Mouse (Mus musculus) MEL (cell line): Measurements from ENCODE around the gene Lmo7. TPM values are rescaled to one million over a fixed set of nuclear protein-coding genes. Genes with fewer than 3 reads are reported as not detected.

Experiments
- DNase-seq: peaks from one replicate; pipeline ENCODE4 v3.0.0; 2011; ENCODE audit warnings: low read depth, low spot score
- H3K27ac ChIP-seq: 2 replicates; pipeline ENCODE4 v1.5.1; 2012; ENCODE audit warnings: low read depth, mild to moderate bottlenecking, control low read depth, low read length, moderate library complexity; ENCODE audit not compliant: control insufficient read depth
- H3K27me3 ChIP-seq, 2 experiments: fragments of 150-350 bp in 1 of 2; sonication (generic) in 1 of 2; 2 replicates each; pipeline ENCODE4 v1.6.1; 2012; ENCODE audit warnings: low read length in 2 of 2, mild to moderate bottlenecking in 2 of 2, improper control_type of control experiment in 1 of 2, moderate library complexity in 1 of 2; ENCODE audit not compliant: insufficient read depth in 2 of 2, control insufficient read depth in 1 of 2
- H3K36me3 ChIP-seq, 2 experiments: 2 replicates each; pipeline ENCODE4 v1.6.1; 2012 to 2014; ENCODE audit warnings: low read length in 2 of 2, improper control_type of control experiment in 1 of 2, inconsistent platforms in 1 of 2, mild to moderate bottlenecking in 1 of 2; ENCODE audit not compliant: insufficient read depth in 2 of 2, control insufficient read depth in 1 of 2
- H3K4me1 ChIP-seq, 2 experiments: fragments of 150-350 bp in 1 of 2; sonication (generic) in 1 of 2; 2 replicates each; pipeline ENCODE4 v1.6.1; 2012; ENCODE audit warnings: low read length in 2 of 2, improper control_type of control experiment in 1 of 2, mild to moderate bottlenecking in 1 of 2; ENCODE audit not compliant: insufficient read depth in 2 of 2, control insufficient read depth in 1 of 2
- H3K4me3 ChIP-seq, 2 experiments: fragments of 150-350 bp in 1 of 2; sonication (generic) in 1 of 2; 2 replicates each; pipeline ENCODE4 v1.5.1; 2012; ENCODE audit warnings: low read depth in 2 of 2, low read length in 2 of 2, mild to moderate bottlenecking in 2 of 2, moderate library complexity in 2 of 2, control low read depth in 1 of 2, improper control_type of control experiment in 1 of 2; ENCODE audit not compliant: control insufficient read depth in 1 of 2, insufficient read depth in 1 of 2
- H3K79me2 ChIP-seq: 2 replicates; pipeline ENCODE4 v1.6.1; 2012; ENCODE audit warnings: mild to moderate bottlenecking, low read length, moderate library complexity; ENCODE audit not compliant: control insufficient read depth, poor library complexity, insufficient read depth
- H3K9ac ChIP-seq: 2 replicates; pipeline ENCODE4 v1.6.1; 2012; ENCODE audit warnings: low read depth, mild to moderate bottlenecking, control low read depth, low read length, moderate library complexity; ENCODE audit not compliant: control insufficient read depth, poor library complexity, severe bottlenecking
- H3K9me3 ChIP-seq: fragments of 150-350 bp; sonication (generic); replicated peaks from 2 replicates; pipeline ENCODE4 v1.6.1; 2012; ENCODE audit warnings: mild to moderate bottlenecking, low read length, improper control_type of control experiment, moderate library complexity; ENCODE audit not compliant: insufficient read depth
- BHLHE40 ChIP-seq: IDR thresholded peaks from 2 replicates; pipeline ENCODE4 v1.6.1; 2012; ENCODE audit warnings: low read depth, mild to moderate bottlenecking, inconsistent platforms, low read length, improper control_type of control experiment, borderline replicate concordance
- ELF1 ChIP-seq: IDR thresholded peaks from 2 replicates; pipeline ENCODE4 v1.6.1; 2014; ENCODE audit warnings: low read depth, mild to moderate bottlenecking, inconsistent platforms, low read length, improper control_type of control experiment, moderate library complexity
- GABPA ChIP-seq: IDR thresholded peaks from 2 replicates; pipeline ENCODE4 v1.6.1; 2012; ENCODE audit warnings: low read depth, mild to moderate bottlenecking, inconsistent platforms, low read length, improper control_type of control experiment, moderate library complexity
- GATA1 ChIP-seq: IDR thresholded peaks from 2 replicates; pipeline ENCODE4 v1.6.1; 2011; ENCODE audit warnings: low read depth, low read length, improper control_type of control experiment
- HCFC1 ChIP-seq: IDR thresholded peaks from 2 replicates; pipeline ENCODE4 v1.6.1; 2012; ENCODE audit warnings: low read depth, mild to moderate bottlenecking, inconsistent platforms, low read length, improper control_type of control experiment, moderate library complexity
- KAT2A ChIP-seq: conservative IDR thresholded peaks from 2 replicates; pipeline ENCODE4 v1.6.1; 2012; ENCODE audit warnings: low read depth, low read length, improper control_type of control experiment, inconsistent platforms
- MEF2A ChIP-seq: IDR thresholded peaks from 2 replicates; pipeline ENCODE4 v1.6.1; 2014; ENCODE audit warnings: low read depth, mild to moderate bottlenecking, inconsistent platforms, low read length, improper control_type of control experiment; ENCODE audit not compliant: poor library complexity, insufficient replicate concordance, severe bottlenecking; ENCODE audit errors: extremely low read depth
- MXI1 ChIP-seq: IDR thresholded peaks from 2 replicates; pipeline ENCODE4 v1.6.1; 2011; ENCODE audit warnings: mild to moderate bottlenecking, low read depth, low read length, improper control_type of control experiment
- NELFE ChIP-seq: IDR thresholded peaks from 2 replicates; pipeline ENCODE4 v1.6.1; 2011; ENCODE audit warnings: low read depth, low read length, improper control_type of control experiment
- NRF1 ChIP-seq: IDR thresholded peaks from 2 replicates; pipeline ENCODE4 v1.6.1; 2014; ENCODE audit warnings: low read depth, mild to moderate bottlenecking, inconsistent platforms, low read length, improper control_type of control experiment, moderate library complexity; ENCODE audit not compliant: poor library complexity, insufficient read depth, severe bottlenecking
- POLR2A ChIP-seq, 2 experiments: IDR thresholded peaks; 2 replicates each; pipeline ENCODE4 v1.6.1; 2011 to 2012; ENCODE audit warnings: low read length in 2 of 2, mild to moderate bottlenecking in 2 of 2, control low read depth in 1 of 2, improper control_type of control experiment in 1 of 2, low read depth in 1 of 2, moderate library complexity in 1 of 2; ENCODE audit not compliant: control insufficient read depth in 1 of 2, insufficient read depth in 1 of 2, poor library complexity in 1 of 2
- POLR2AphosphoS2 ChIP-seq: IDR thresholded peaks from 2 replicates; pipeline ENCODE4 v1.6.1; 2011; ENCODE audit warnings: low read length, improper control_type of control experiment
- POLR2AphosphoS5 ChIP-seq: IDR thresholded peaks from 2 replicates; pipeline ENCODE4 v1.6.1; 2012; ENCODE audit warnings: low read depth, borderline replicate concordance, mild to moderate bottlenecking, inconsistent platforms, low read length, moderate library complexity, mixed read lengths
- RAD21 ChIP-seq: IDR thresholded peaks from 2 replicates; pipeline ENCODE4 v1.6.1; 2011; ENCODE audit warnings: mild to moderate bottlenecking, low read depth, low read length, improper control_type of control experiment
- SMC3 ChIP-seq: IDR thresholded peaks from 2 replicates; pipeline ENCODE4 v1.6.1; 2011; ENCODE audit warnings: low read depth, low read length, improper control_type of control experiment
- TBP ChIP-seq: IDR thresholded peaks from 2 replicates; pipeline ENCODE4 v1.8.0; 2011; ENCODE audit warnings: low read depth, low read length, improper control_type of control experiment
- TCF12 ChIP-seq: IDR thresholded peaks from 2 replicates; pipeline ENCODE4 v1.6.1; 2014; ENCODE audit warnings: low read depth, mild to moderate bottlenecking, inconsistent platforms, low read length, improper control_type of control experiment, moderate library complexity
- USF2 ChIP-seq, 2 experiments: IDR thresholded peaks; 2 replicates each; pipeline ENCODE4 v1.6.1; 2011 to 2012; ENCODE audit warnings: improper control_type of control experiment in 2 of 2, low read length in 2 of 2, borderline replicate concordance in 1 of 2, inconsistent platforms in 1 of 2, low read depth in 1 of 2, mild to moderate bottlenecking in 1 of 2; ENCODE audit not compliant: insufficient read depth in 1 of 2
- ZKSCAN1 ChIP-seq: IDR thresholded peaks from 2 replicates; pipeline ENCODE4 v1.6.1; 2012; ENCODE audit warnings: low read depth, mild to moderate bottlenecking, inconsistent platforms, low read length, improper control_type of control experiment, moderate library complexity
- ZMIZ1 ChIP-seq: IDR thresholded peaks from 2 replicates; pipeline ENCODE4 v1.6.1; 2012; ENCODE audit warnings: low read depth, mild to moderate bottlenecking, inconsistent platforms, low read length, improper control_type of control experiment, moderate library complexity
- ZNF384 ChIP-seq: IDR thresholded peaks from 2 replicates; pipeline ENCODE4 v1.6.1; 2012; ENCODE audit warnings: low read depth, mild to moderate bottlenecking, inconsistent platforms, low read length, improper control_type of control experiment
- polyA plus RNA-seq, 2 experiments: library from polyadenylated mRNA; stranded (reverse) in 1 of 2; unstranded in 1 of 2; fragments of >175 nt in 1 of 2; fragments of >200 nt in 1 of 2; gene quantifications; 2 replicates each; pipeline versions ENCODE4 v1.2.1 to v1.2.4; 2012; ENCODE audit warnings: low replicate concordance in 2 of 2, low read depth in 1 of 2; ENCODE audit not compliant: insufficient read length in 2 of 2, insufficient read depth in 1 of 2, missing spikeins in 1 of 2
- total RNA-seq: library from RNA; depleted of rRNA; stranded (reverse); fragments of 300-350 nt; gene quantifications from 2 replicates; pipeline ENCODE4 v1.2.3, GENCODE M21; 2012

Lmo7 gene
- total and polyA plus RNA-seq, 3 experiments, result not detected

- no peaks in the 10 kb centered on the region for H3K27me3 ChIP-seq
- no peaks in the 10 kb centered on the region for H3K9me3 ChIP-seq
- TF ChIP-seq POLR2AphosphoS2, result no peak
Observed at GRCm38 (mm10) chr14:101891903-101892448, 162.2 kb downstream of the Lmo7 start.

DNA sequence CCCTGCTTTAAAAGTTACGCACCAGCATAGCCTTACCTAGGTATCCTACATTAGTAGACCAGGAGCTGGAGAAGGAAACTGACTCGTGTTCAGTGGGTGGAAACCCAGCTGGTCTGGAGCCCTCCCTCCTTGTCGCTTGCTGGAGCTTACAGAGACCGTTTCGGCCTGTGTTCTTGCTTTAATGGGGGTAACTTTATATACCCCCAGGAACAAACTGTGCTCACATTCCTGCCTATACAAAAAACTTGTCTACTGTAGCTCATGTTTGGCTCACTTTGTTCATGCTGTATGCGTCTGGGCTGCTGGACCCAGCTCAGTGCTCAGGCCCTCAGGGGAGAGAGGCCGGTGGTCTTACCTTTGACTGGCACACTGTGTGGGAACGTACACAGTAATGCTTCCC, 162.7 kb downstream of the Lmo7 start:
- DNase-seq, result no peak
- TF ChIP-seq HCFC1, result no peak
- TF ChIP-seq BHLHE40, result no peak
- TF ChIP-seq ZKSCAN1, result no peak
- TF ChIP-seq MXI1, result no peak
- TF ChIP-seq TBP, result no peak
- no peak for TF ChIP-seq GATA1
- TF ChIP-seq ZMIZ1, result no peak
- no peak for TF ChIP-seq TCF12
- no peak for TF ChIP-seq SMC3
- no peaks in the 10 kb centered on the region for H3K9me3 ChIP-seq
- no peaks in the 10 kb centered on the region for H3K79me2 ChIP-seq
- no peak overlapping the region for H3K4me3 ChIP-seq
- no peak overlapping the region for H3K27ac ChIP-seq
- no peaks in the 10 kb centered on the region for H3K36me3 ChIP-seq
- H3K9ac ChIP-seq, result no peak overlapping the region
- no peaks in the 10 kb centered on the region for H3K4me1 ChIP-seq
- no peaks in the 10 kb centered on the region for H3K27me3 ChIP-seq

More at GRCm38 (mm10) chr14:101891903-101892448, 162.2 kb downstream of the Lmo7 start:
- H3K4me3 ChIP-seq, result no peak overlapping the region
- H3K27ac ChIP-seq, result no peak overlapping the region
- no peaks in the 10 kb centered on the region for H3K36me3 ChIP-seq
- no peaks in the 10 kb centered on the region for H3K4me1 ChIP-seq
- no peak overlapping the region for H3K9ac ChIP-seq
- H3K79me2 ChIP-seq, result no peaks in the 10 kb centered on the region
- no peak for DNase-seq

DNA sequence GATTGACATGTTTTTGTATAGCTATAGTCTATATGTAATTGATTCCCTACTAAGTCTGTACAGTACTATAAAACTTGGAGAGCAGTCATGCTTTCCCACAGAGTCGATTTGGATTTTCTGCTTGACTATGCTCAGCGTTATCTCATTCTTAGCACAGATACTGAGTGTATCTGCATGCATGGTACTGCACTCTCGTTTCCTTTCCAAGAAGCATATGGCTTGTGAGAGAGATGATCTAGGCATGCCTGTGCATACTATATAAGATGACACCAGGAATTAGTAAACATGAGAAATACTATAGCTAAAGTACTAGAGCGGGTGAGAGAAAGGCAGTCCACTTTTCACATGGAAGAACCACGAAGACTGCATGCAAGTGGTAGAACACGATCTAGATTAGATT, 163.5 kb downstream of the Lmo7 start:
- no peaks in the 10 kb centered on the region for H3K36me3 ChIP-seq
- TF ChIP-seq BHLHE40 (no peak), HCFC1 (no peak), MEF2A (no peak), ZNF384 (no peak), NRF1 (no peak), RAD21 (no peak), POLR2AphosphoS5 (no peak), TBP (no peak), ZKSCAN1 (no peak), KAT2A (no peak), GABPA (no peak), POLR2A (IDR thresholded peaks at IDR 0.05; ENCODE audit: control insufficient read depth in 1 of 2, insufficient read depth in 1 of 2, low read depth in 1 of 2, low read length in 2 of 2, poor library complexity in 1 of 2) (no peak), USF2 (IDR thresholded peaks at IDR 0.05; ENCODE audit: borderline replicate concordance in 1 of 2, insufficient read depth in 1 of 2, low read depth in 1 of 2, low read length in 2 of 2) (no peak), ELF1 (no peak), NELFE (no peak)
- TF ChIP-seq, all 39 proteins: peak for 0
- DNase-seq, result no peak
- Histone ChIP-seq H3K9ac (no peak overlapping the region), H3K27me3 (no peaks in the 10 kb centered on the region), H3K4me3 (no peak overlapping the region), H3K9me3 (no peaks in the 10 kb centered on the region), H3K4me1 (no peaks in the 10 kb centered on the region), H3K79me2 (no peaks in the 10 kb centered on the region), H3K27ac (no peak overlapping the region)
